Mouse (Mus musculus): ENCODE data around the gene Brd2. TPM values are rescaled to one million over a fixed set of nuclear protein-coding genes. Genes with fewer than 3 reads are reported as not detected.
A peak's percentile ranks its signal among the peaks of the same experiment; 100 is the strongest.

Brd2 gene
- polyA plus RNA-seq, 1 experiment from 2014 or later = 135 TPM

- WGBS = 84% methylated on average over 7 of the region's 7 CpGs
- Histone ChIP-seq H3K9ac (no peak overlapping the region), H3K36me3 (peaks cover 33% of the 10 kb centered on the region), H3K9me3 (no peaks in the 10 kb centered on the region; the same call in 1 of the 2 replicates), H3K27me3 (replicated peaks) (no peaks in the 10 kb centered on the region), H3K27ac (no peak overlapping the region), H3K4me1 (no peaks in the 10 kb centered on the region; the same call in 1 of the 2 replicates), H3K4me3 (no peak overlapping the region), H3K4me2 (replicated peaks) (no peak overlapping the region)
- ATAC-seq (ENCODE audit: low FRiP score, low read depth) = no peak
Measured at GRCm38 (mm10) chr17:34107109-34107867, 15.1 kb downstream of the Brd2 start.

DNA sequence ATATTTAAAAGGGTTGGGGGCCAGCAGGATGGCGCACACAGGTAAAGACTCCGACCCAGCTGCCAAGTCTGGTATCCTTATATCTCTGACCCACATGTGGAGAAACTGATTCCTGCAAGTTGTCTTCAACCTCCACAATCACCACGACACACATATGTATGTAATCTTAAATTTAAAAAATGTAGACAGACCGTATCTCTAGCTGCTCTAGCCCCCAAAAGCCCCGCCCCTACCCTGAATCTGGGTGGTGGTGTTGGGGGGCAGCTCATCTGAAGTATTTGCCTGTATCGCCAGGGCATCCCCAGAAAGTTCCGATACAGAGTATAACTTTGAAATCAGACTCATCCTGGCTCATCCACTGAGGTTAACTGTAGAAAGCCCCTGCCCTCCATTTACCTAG, 15.9 kb downstream of the Brd2 start:
- no peak overlapping the region for H3K4me3 ChIP-seq
- peaks cover 25% of the 10 kb centered on the region for H3K36me3 ChIP-seq
- no peak overlapping the region for H3K27ac ChIP-seq
- no peak overlapping the region for H3K4me2 ChIP-seq (replicated peaks)
- H3K9me3 ChIP-seq = no peaks in the 10 kb centered on the region; the same call in 1 of the 2 replicates
- H3K27me3 ChIP-seq (replicated peaks) = no peaks in the 10 kb centered on the region
- ATAC-seq (ENCODE audit: low FRiP score, low read depth) = no peak
- WGBS = 88% methylated on average over 7 of the region's 7 CpGs
- H3K9ac ChIP-seq = no peak overlapping the region
- no peaks in the 10 kb centered on the region; the same call in 1 of the 2 replicates for H3K4me1 ChIP-seq

DNA sequence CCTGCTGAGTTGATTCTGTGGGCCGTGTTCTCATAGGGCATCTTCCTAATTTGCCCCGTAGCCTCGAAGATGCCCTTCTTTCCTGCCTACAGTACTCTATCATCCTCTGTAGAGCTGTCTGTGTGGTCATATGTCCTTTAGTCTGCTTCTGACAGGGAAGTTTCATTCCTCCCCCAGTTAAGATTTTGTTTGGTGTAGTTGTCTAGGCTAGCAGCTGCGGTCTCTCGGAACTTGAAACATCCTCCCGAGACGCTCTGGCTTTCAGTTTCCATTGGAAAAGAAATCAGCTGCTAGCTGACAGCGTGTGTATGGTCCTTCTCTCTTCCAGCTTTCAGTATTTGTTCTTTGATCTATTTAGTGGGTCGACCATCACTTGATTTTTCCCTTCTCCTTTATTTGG, 17.6 kb downstream of the Brd2 start:
- 87% methylated on average over 9 of the region's 9 CpGs for WGBS
- no peaks in the 10 kb centered on the region for H3K4me1 ChIP-seq
- ATAC-seq (ENCODE audit: low FRiP score, low read depth) = no peak

GRCm38 (mm10) chr17:34102831-34103230, 19.6 kb downstream of the Brd2 start:
- no peaks in the 10 kb centered on the region; the same call in 1 of the 2 replicates for H3K9me3 ChIP-seq
- no peak for ATAC-seq (ENCODE audit: low FRiP score, low read depth)
- no peaks in the 10 kb centered on the region for H3K27me3 ChIP-seq (replicated peaks)
- no peak overlapping the region for H3K4me3 ChIP-seq
- H3K9ac ChIP-seq = no peak overlapping the region
- 86% methylated on average over 6 of the region's 6 CpGs for WGBS
- no peak overlapping the region for H3K27ac ChIP-seq
- no peaks in the 10 kb centered on the region for H3K4me1 ChIP-seq
- no peak overlapping the region for H3K4me2 ChIP-seq (replicated peaks)
- no peaks in the 10 kb centered on the region for H3K36me3 ChIP-seq

More for the DNA sequence above, 17.6 kb downstream of the Brd2 start:
- no peaks in the 10 kb centered on the region for H3K27me3 ChIP-seq (replicated peaks)
- H3K4me2 ChIP-seq (replicated peaks) = no peak overlapping the region
- H3K27ac ChIP-seq = no peak overlapping the region
- H3K36me3 ChIP-seq = peaks cover 9% of the 10 kb centered on the region; the same call in 1 of the 2 replicates
- H3K9me3 ChIP-seq = no peaks in the 10 kb centered on the region; the same call in 1 of the 2 replicates
- no peak overlapping the region for H3K9ac ChIP-seq
- H3K4me3 ChIP-seq = no peak overlapping the region

- H3K4me3 ChIP-seq = 0 out of 2 replicates have a peak overlapping the region, but pooled peaks have one; percentile 8
- WGBS = 9% methylated on average over 12 of the region's 12 CpGs
Measured at GRCm38 (mm10) chr17:34101604-34102032, 20.8 kb downstream of the Brd2 start.

GRCm38 (mm10) chr17:34101185-34101584, 21.2 kb downstream of the Brd2 start:
- Histone ChIP-seq H3K9me3 (no peaks in the 10 kb centered on the region; the same call in 1 of the 2 replicates), H3K4me1 (no peaks in the 10 kb centered on the region), H3K9ac (no peak overlapping the region), H3K27me3 (replicated peaks) (no peaks in the 10 kb centered on the region), H3K36me3 (no peaks in the 10 kb centered on the region), H3K4me3 (0 out of 2 replicates have a peak overlapping the region, but pooled peaks have one; percentile 8), H3K4me2 (replicated peaks) (peak overlapping the region; percentile 46; the same call in 1 of the 2 replicates), H3K27ac (no peak overlapping the region)
- peak; percentile 13 for ATAC-seq (ENCODE audit: low FRiP score, low read depth)
- 33% methylated on average over 5 of the region's 5 CpGs for WGBS

More at GRCm38 (mm10) chr17:34101604-34102032, 20.8 kb downstream of the Brd2 start:
- H3K4me2 ChIP-seq (replicated peaks) = peak overlapping the region; percentile 46
- no peaks in the 10 kb centered on the region for H3K36me3 ChIP-seq
- H3K27ac ChIP-seq = no peak overlapping the region
- no peaks in the 10 kb centered on the region for H3K27me3 ChIP-seq (replicated peaks)
- peak; percentile 80 for ATAC-seq (ENCODE audit: low FRiP score, low read depth)
- H3K9ac ChIP-seq = no peak overlapping the region
- no peaks in the 10 kb centered on the region for H3K4me1 ChIP-seq
- no peaks in the 10 kb centered on the region; the same call in 1 of the 2 replicates for H3K9me3 ChIP-seq

DNA sequence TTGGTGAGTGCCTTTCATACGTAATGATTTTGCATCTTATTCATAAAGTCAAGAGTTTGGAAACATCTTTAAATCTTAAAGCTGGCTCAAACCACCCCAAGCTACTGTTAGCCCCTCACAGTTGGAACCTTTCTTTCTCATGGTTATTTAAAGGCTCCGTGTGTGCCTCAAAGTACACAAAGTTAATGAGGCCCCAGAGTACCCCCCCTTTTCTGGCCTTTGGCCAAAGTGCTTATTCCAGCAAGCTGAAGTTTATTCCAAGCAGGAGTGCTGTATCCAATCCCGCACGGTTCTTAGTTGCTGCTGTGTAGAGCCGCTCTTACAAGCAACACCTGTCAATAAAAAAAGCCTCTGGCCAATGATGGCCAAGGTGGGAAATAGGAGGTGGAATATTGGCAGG, 22.9 kb downstream of the Brd2 start:
- Histone ChIP-seq H3K4me3 (no peak overlapping the region), H3K9me3 (no peaks in the 10 kb centered on the region; the same call in 1 of the 2 replicates), H3K36me3 (no peaks in the 10 kb centered on the region), H3K4me1 (no peaks in the 10 kb centered on the region), H3K9ac (no peak overlapping the region), H3K4me2 (replicated peaks) (no peak overlapping the region), H3K27me3 (replicated peaks) (no peaks in the 10 kb centered on the region), H3K27ac (no peak overlapping the region)
- ATAC-seq (ENCODE audit: low FRiP score, low read depth) = no peak
- WGBS = 67% methylated on average over 5 of the region's 5 CpGs

DNA sequence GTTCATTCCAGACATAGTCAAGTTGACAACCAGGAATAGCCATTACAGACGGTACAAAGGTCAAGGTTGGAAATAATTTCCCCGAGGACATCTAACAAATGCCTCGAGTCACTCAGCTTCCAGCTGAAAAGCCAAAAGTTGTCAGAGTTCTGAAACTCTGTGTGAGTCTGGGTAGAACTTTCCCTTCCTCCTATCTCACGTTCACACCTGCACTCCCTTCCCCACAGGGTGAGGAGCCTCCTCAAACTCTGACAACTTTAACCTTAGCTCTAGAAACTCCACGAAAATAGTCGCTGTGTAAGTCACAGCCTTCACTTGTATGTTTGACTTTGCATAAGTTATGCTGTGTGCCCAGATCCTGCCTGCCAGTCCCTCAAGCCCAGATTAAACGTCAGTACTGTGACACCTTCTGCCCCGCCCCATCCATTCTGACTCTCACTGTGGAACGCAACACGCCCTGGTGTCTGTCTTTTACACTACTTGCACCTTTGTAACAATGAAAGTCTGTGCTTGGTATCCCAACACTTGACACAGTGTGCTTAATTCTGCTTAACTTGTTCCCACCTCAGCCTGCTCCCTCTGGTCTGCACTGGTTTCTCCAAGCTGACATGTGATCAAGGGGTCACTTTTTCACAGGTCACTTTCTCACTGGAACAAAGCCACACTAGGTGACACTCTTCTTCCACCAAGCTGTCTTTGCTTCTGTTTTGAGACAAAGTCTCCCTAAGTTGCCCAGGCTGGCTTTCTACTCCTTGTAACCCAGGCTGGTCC, 23.5 kb downstream of the Brd2 start:
- no peaks in the 10 kb centered on the region for H3K27me3 ChIP-seq (replicated peaks)
- H3K9ac ChIP-seq = no peak overlapping the region
- no peaks in the 10 kb centered on the region for H3K36me3 ChIP-seq
- no peak for ATAC-seq (ENCODE audit: low FRiP score, low read depth)
- no peak overlapping the region for H3K4me3 ChIP-seq
- H3K4me1 ChIP-seq = no peaks in the 10 kb centered on the region
- no peak overlapping the region for H3K4me2 ChIP-seq (replicated peaks)
- H3K27ac ChIP-seq = no peak overlapping the region
- H3K9me3 ChIP-seq = no peaks in the 10 kb centered on the region; the same call in 1 of the 2 replicates
- WGBS = 63% methylated on average over 10 of the region's 10 CpGs

DNA sequence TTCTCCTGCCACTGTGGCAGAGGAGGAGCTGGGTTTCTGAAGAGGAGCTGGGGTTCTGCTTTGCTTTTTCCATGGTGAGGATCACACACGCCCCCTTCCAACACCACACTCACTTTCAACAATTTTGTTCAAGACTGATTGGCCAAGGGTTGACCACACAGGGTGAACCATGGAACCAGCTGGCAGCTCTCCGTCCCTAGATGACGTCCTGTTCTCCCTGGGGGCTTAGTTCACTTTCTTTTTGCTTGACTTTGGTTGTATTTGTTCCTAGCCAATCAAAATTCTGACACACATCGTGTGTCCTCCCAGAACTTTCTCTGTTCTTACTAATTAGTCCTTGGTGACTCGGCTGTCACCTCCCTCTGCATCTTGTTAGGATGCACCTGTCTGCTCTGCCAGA, 25.2 kb downstream of the Brd2 start:
- WGBS = 72% methylated on average over 5 of the region's 5 CpGs
- no peak overlapping the region for H3K4me3 ChIP-seq
- no peak for ATAC-seq (ENCODE audit: low FRiP score, low read depth)

GRCm38 (mm10) chr17:34096497-34097010, 25.9 kb downstream of the Brd2 start:
- ATAC-seq (ENCODE audit: low FRiP score, low read depth) = no peak
- Histone ChIP-seq H3K9ac (no peak overlapping the region), H3K4me1 (no peaks in the 10 kb centered on the region), H3K4me3 (no peak overlapping the region), H3K36me3 (no peaks in the 10 kb centered on the region), H3K9me3 (no peaks in the 10 kb centered on the region; the same call in 1 of the 2 replicates), H3K4me2 (replicated peaks) (no peak overlapping the region), H3K27ac (no peak overlapping the region), H3K27me3 (replicated peaks) (no peaks in the 10 kb centered on the region)
- 79% methylated on average over 3 of the region's 3 CpGs for WGBS

More for the DNA sequence above, 25.2 kb downstream of the Brd2 start:
- no peak overlapping the region for H3K9ac ChIP-seq
- H3K36me3 ChIP-seq = no peaks in the 10 kb centered on the region
- no peaks in the 10 kb centered on the region for H3K4me1 ChIP-seq
- H3K4me2 ChIP-seq (replicated peaks) = no peak overlapping the region
- no peaks in the 10 kb centered on the region; the same call in 1 of the 2 replicates for H3K9me3 ChIP-seq
- no peak overlapping the region for H3K27ac ChIP-seq
- H3K27me3 ChIP-seq (replicated peaks) = no peaks in the 10 kb centered on the region

DNA sequence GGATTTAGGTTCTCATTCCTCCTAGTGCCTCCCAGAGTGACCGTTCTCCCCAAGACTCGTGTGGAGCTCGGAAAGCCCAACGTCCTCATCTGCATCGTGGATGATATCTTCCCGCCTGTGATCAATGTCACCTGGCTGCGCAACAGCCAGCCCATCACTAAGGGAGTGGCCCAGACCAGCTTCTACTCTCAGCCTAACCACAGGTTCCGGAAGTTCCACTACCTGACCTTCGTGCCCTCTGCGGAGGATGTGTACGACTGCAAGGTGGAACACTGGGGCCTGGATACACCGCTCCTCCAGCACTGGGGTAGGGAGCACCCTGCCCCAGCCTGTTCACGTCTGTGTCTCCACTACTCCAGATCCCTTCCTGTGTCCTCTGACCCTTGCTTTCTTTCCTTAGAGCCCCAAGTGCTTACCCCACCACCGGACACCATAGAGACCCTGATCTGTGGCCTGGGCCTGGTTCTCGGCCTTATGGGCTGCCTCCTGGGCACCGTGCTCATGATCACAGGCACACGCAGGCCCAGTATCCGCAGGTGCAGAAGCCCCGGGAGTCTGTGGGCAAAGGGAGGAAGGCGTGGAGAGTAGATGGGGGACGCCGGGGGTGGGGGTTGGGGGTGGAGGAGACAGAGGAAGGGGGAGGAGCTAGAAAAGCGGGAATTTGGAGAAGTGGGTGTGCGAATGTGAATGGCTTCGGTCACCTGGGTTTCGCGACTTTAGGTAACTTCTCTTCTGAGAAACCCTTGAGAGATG, 28.0 kb downstream of the Brd2 start:
- H3K9ac ChIP-seq = no peak overlapping the region
- no peak overlapping the region for H3K4me2 ChIP-seq (replicated peaks)
- H3K36me3 ChIP-seq = no peaks in the 10 kb centered on the region
- H3K9me3 ChIP-seq = no peaks in the 10 kb centered on the region; the same call in 1 of the 2 replicates
- no peaks in the 10 kb centered on the region for H3K27me3 ChIP-seq (replicated peaks)
- no peak for ATAC-seq (ENCODE audit: low FRiP score, low read depth)
- H3K4me1 ChIP-seq = no peaks in the 10 kb centered on the region
- H3K27ac ChIP-seq = no peak overlapping the region
- H3K4me3 ChIP-seq = no peak overlapping the region
- whole genome bisulfite sequencing = 89% methylated on average over 27 of the region's 27 CpGs
